Mouse (Mus musculus) layer of hippocampus, adult 9-10 months (tissue): ENCODE measurements at regions not wholly inside any gene's neighbourhood (a gene's known extent, or its start where the extent isn't known, plus 50 kb on each side); places are given as distances from the start of the nearest gene placed in this dataset.
"Not testable (repeated sequence)": the region's sequence is repeated elsewhere in the genome, so short reads cannot be mapped to it uniquely, and the experiment has no call there.

ENCODE experiments used
- DNase-seq: peaks from one replicate; pipeline ENCODE4 v3.0.0; 2022; ENCODE audit warnings: low spot score

DNA sequence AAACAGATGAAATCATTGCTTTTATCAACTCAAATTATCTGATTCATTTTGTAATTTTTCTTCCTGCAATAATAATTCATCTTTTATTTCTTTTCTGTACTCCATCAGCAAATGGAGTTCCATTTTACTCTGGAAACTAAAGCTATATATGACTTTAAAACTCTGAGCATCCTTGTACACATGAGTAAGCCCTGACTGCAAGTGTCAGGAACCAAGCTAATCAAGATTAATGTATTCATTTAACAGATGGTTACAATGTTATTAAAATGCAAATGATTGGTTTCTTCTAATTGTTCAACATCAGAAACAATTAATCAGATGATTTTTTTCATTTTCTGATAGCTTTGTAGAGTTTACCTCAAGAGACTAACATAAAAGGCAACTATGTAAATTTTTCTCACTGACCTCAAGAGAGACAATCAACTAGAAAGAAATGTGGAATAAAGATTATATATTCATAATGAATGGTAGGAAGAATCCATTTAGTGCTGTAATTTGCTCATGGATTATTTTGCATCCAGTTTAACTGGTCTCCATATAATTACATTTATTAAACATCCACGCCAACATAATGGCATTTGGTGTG lies 1064.5 kb downstream of the Basp1 start:
- DNase-seq, result no peak

DNA sequence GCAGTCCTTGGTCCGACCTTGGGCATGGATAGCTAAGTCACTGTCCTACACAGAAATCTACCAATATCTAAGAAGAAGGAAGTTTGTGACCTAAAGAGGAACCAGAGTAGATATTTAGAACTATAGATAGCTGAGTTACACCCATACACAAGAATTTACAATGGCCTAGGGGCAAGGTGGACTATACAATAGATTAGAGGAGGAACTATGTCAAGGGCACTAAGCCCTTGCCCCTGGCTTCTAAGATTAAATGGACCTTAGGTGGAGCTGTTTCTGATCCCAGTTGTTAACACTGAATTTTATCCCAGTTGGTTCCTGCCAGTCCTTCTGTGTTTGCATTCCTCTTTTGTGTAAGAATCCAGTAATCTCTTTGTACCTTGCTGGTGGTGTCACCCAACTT lies 1077.7 kb downstream of the Basp1 start:
- not testable (repeated sequence) for DNase-seq

DNA sequence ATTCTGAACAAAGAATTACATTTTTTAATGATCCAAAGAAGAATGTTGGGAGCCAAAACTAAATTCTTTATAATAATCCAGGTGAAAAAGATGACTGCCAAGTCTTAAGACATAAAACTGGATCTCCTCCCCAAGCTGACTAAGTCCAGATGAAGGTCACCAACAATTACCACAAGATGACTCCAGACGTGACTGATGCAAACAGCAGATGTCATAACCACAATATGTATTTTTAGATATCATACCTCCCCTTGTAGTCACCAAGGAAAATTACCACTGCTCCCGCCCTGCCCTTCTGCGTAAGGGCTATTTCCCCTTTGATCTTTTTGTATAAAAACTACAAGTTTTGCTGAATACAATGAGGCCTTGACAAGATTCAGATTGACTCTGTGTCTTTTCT lies 1110.4 kb downstream of the Basp1 start:
- DNase-seq, result not testable (repeated sequence)

GRCm38 (mm10) chr15:24297236-24297635 lies 1116.3 kb downstream of the Basp1 start:
- no peak for DNase-seq

DNA sequence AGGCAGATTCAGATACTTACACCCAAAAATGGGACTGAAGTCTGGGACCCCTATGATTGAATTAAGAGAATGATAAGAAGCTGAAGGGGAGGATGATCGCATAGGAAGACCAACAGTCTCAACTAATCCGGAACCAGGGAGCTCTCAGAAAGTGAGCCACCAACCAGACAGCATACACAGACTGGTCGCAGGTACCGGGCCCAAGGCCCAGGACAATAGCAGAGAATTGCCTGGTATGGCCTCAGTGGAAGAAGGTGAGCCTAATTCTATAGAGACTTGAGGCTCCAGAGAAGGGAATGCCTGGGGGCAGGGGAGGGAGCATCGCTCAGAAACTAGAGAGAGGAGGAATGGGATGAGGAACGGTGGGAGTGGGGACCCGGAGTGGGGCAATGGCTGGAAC lies 1116.8 kb downstream of the Basp1 start:
- DNase-seq, result no peak

GRCm38 (mm10) chr15:24275100-24275499 lies 1138.5 kb downstream of the Basp1 start:
- no peak for DNase-seq

GRCm38 (mm10) chr15:24267360-24267759 lies 1146.2 kb downstream of the Basp1 start:
- no peak for DNase-seq
